Mouse (Mus musculus): ENCODE measurements around the gene Zbtb8b. TPM values are rescaled to one million over a fixed set of nuclear protein-coding genes. Genes with fewer than 3 reads are reported as not detected.

The Zbtb8b gene
- polyA plus RNA-seq, 1 experiment from 2014 or later = 1.4 TPM

Other genes starting within 250 kb of the Zbtb8b start
- gene C77080, start 179.4 kb downstream of the Zbtb8b start, polyA plus RNA-seq (2016; fragmentation: Nextera tagmentation; extraction: Ambion mirVana) = 4.6 and 5.1 TPM in 2 replicates
- 1.2 and 1.9 TPM in 2 replicates for gene Sync, start 153.2 kb downstream of the Zbtb8b start, polyA plus RNA-seq (2016; fragmentation: Nextera tagmentation; extraction: Ambion mirVana)
- 577 and 606 TPM in 2 replicates for gene Rbbp4, start 105.5 kb downstream of the Zbtb8b start, polyA plus RNA-seq (2016; fragmentation: Nextera tagmentation; extraction: Ambion mirVana)
- gene Zbtb8os, start 105.2 kb downstream of the Zbtb8b start, polyA plus RNA-seq (2016; fragmentation: Nextera tagmentation; extraction: Ambion mirVana) = 45.0 and 48.8 TPM in 2 replicates
- gene Zbtb8a, start 62.7 kb downstream of the Zbtb8b start, polyA plus RNA-seq (2016; fragmentation: Nextera tagmentation; extraction: Ambion mirVana) = 12.0 and 13.0 TPM in 2 replicates
- gene Bsdc1, start 20.7 kb upstream of the Zbtb8b start, polyA plus RNA-seq (2016; fragmentation: Nextera tagmentation; extraction: Ambion mirVana) = 24.6 and 24.9 TPM in 2 replicates
- gene Tssk3, start 50.2 kb upstream of the Zbtb8b start, polyA plus RNA-seq (2016; fragmentation: Nextera tagmentation; extraction: Ambion mirVana) = not detected in 2 replicates
- gene Fam229a, start 50.3 kb upstream of the Zbtb8b start, polyA plus RNA-seq (2016; fragmentation: Nextera tagmentation; extraction: Ambion mirVana) = not detected in 2 replicates
- gene Marcksl1, start 72.7 kb upstream of the Zbtb8b start, polyA plus RNA-seq (2016; fragmentation: Nextera tagmentation; extraction: Ambion mirVana) = 1,451 and 1,538 TPM in 2 replicates
- 278 and 292 TPM in 2 replicates for gene Hdac1, start 101.9 kb upstream of the Zbtb8b start, polyA plus RNA-seq (2016; fragmentation: Nextera tagmentation; extraction: Ambion mirVana)
- gene Lck, start 132.8 kb upstream of the Zbtb8b start, polyA plus RNA-seq (2016; fragmentation: Nextera tagmentation; extraction: Ambion mirVana) = 12.4 and 17.0 TPM in 2 replicates
- 3.4 and 4.1 TPM in 2 replicates for gene Fam167b, start 137.7 kb upstream of the Zbtb8b start, polyA plus RNA-seq (2016; fragmentation: Nextera tagmentation; extraction: Ambion mirVana)
- gene Eif3i, start 159.8 kb upstream of the Zbtb8b start, polyA plus RNA-seq (2016; fragmentation: Nextera tagmentation; extraction: Ambion mirVana) = 259 and 264 TPM in 2 replicates
- 187 and 190 TPM in 2 replicates for gene Tmem234, start 159.8 kb upstream of the Zbtb8b start, polyA plus RNA-seq (2016; fragmentation: Nextera tagmentation; extraction: Ambion mirVana)
- gene Dcdc2b, start 173.4 kb upstream of the Zbtb8b start, polyA plus RNA-seq (2016; fragmentation: Nextera tagmentation; extraction: Ambion mirVana) = 2.3 and 2.7 TPM in 2 replicates
- 31.8 and 32.5 TPM in 2 replicates for gene Iqcc, start 178.2 kb upstream of the Zbtb8b start, polyA plus RNA-seq (2016; fragmentation: Nextera tagmentation; extraction: Ambion mirVana)
- gene Ccdc28b, start 183.1 kb upstream of the Zbtb8b start, polyA plus RNA-seq (2016; fragmentation: Nextera tagmentation; extraction: Ambion mirVana) = 52.0 and 53.6 TPM in 2 replicates
- 106 and 109 TPM in 2 replicates for gene Txlna, start 200.2 kb upstream of the Zbtb8b start, polyA plus RNA-seq (2016; fragmentation: Nextera tagmentation; extraction: Ambion mirVana)
- 13.9 and 18.0 TPM in 2 replicates for gene Kpna6, start 231.9 kb upstream of the Zbtb8b start, polyA plus RNA-seq (2016; fragmentation: Nextera tagmentation; extraction: Ambion mirVana)

All from limb, embryonic 12.5 days (tissue).